Mouse (Mus musculus): Measurements from ENCODE around the gene Dpt.

- TF ChIP-seq POLR2A (IDR thresholded peaks at IDR 0.05; ENCODE audit: control insufficient read depth, extremely low read depth, insufficient read depth, low read length, poor library complexity): no peak
- TF ChIP-seq CTCF (IDR thresholded peaks at IDR 0.05; ENCODE audit: borderline replicate concordance, control insufficient read depth, extremely low read depth, insufficient read depth, low read length, poor library complexity): no peak
These were observed 29.8 kb upstream of the Dpt start for GRCm38 (mm10) chr1:164766646-164767045.
